ENCODE assay signal across 29 mouse cellular contexts in genomic region chr3:24440621-24441020, GRCm38 (mm10).
DNase-seq lines count a peak whose midpoint lies in the region; ATAC-seq and TF ChIP-seq lines count a peak whose summit lies in the region.
"Had no signal": no experiment of that assay in that cellular context is flagged by ENCODE, and none has a peak within 500 bp of the region (broad histone marks: within the 10 kb centered on the region; RNA-seq: fewer than 3 reads in every experiment).

No protein-coding gene starts in this region.

- ATAC-seq in midbrain, postnatal 0 days (ENCODE audit: low FRiP score), result no peak
- no peak for ATAC-seq in neural tube, embryonic 15.5 days (ENCODE audit: low FRiP score)
- ATAC-seq: forebrain, embryonic 16.5 days; intestine, embryonic 16.5 days; liver, embryonic 12.5 days; liver, postnatal 0 days; Patski had no signal

- H3K9ac ChIP-seq in midbrain, postnatal 0 days (replicated peaks; ENCODE audit: low read length, poor library complexity, severe bottlenecking), result no peak overlapping the region
- H3K9ac ChIP-seq in neural tube, embryonic 15.5 days (replicated peaks), result no peak overlapping the region
- H3K9ac ChIP-seq: embryonic facial prominence, embryonic 13.5 days; hindbrain, embryonic 13.5 days; limb, embryonic 13.5 days; liver, embryonic 12.5 days; liver, postnatal 0 days; midbrain, embryonic 12.5 days; neural tube, embryonic 13.5 days had no signal

- no peaks in the 10 kb centered on the region for H3K36me3 ChIP-seq in midbrain, postnatal 0 days (ENCODE audit: insufficient read depth, low read length)
- H3K36me3 ChIP-seq in midbrain, embryonic 10.5 days, result no peaks in the 10 kb centered on the region
- no peaks in the 10 kb centered on the region for H3K36me3 ChIP-seq in neural tube, embryonic 15.5 days
- H3K36me3 ChIP-seq: embryonic facial prominence, embryonic 13.5 days; heart, embryonic 10.5 days; hindbrain, embryonic 13.5 days; limb, embryonic 13.5 days; liver, embryonic 12.5 days; midbrain, embryonic 12.5 days; neural tube, embryonic 13.5 days had no signal

- H3K4me1 ChIP-seq in midbrain, postnatal 0 days (ENCODE audit: insufficient read depth, low read length), result no peaks in the 10 kb centered on the region
- no peaks in the 10 kb centered on the region for H3K4me1 ChIP-seq in midbrain, embryonic 10.5 days
- H3K4me1 ChIP-seq in neural tube, embryonic 15.5 days, result no peaks in the 10 kb centered on the region
- H3K4me1 ChIP-seq: embryonic facial prominence, embryonic 13.5 days; heart, embryonic 10.5 days; hindbrain, embryonic 13.5 days; limb, embryonic 13.5 days; liver, embryonic 12.5 days; midbrain, embryonic 12.5 days; neural tube, embryonic 13.5 days had no signal

- 88% methylated on average over 6 of the region's 6 CpGs for WGBS in midbrain, postnatal 0 days
- WGBS in midbrain, embryonic 10.5 days, result 87% methylated on average over 6 of the region's 6 CpGs
- 79% methylated on average over 6 of the region's 6 CpGs for WGBS in neural tube, embryonic 15.5 days

- H3K4me3 ChIP-seq in midbrain, postnatal 0 days (ENCODE audit: low read depth, low read length), result no peak overlapping the region
- H3K4me3 ChIP-seq in midbrain, embryonic 10.5 days, result no peak overlapping the region
- no peak overlapping the region for H3K4me3 ChIP-seq in neural tube, embryonic 15.5 days (replicated peaks)
- H3K4me3 ChIP-seq: embryonic facial prominence, embryonic 13.5 days; heart, embryonic 10.5 days; hindbrain, embryonic 13.5 days; limb, embryonic 13.5 days; liver, embryonic 12.5 days; midbrain, embryonic 12.5 days; neural tube, embryonic 13.5 days had no signal

- H3K27me3 ChIP-seq in midbrain, postnatal 0 days (ENCODE audit: insufficient read depth, low read length), result no peaks in the 10 kb centered on the region
- H3K27me3 ChIP-seq in midbrain, embryonic 10.5 days (ENCODE audit: low read depth, poor library complexity, severe bottlenecking), result no peaks in the 10 kb centered on the region
- H3K27me3 ChIP-seq in neural tube, embryonic 15.5 days (replicated peaks), result no peaks in the 10 kb centered on the region
- H3K27me3 ChIP-seq: embryonic facial prominence, embryonic 13.5 days; hindbrain, embryonic 13.5 days; limb, embryonic 13.5 days; liver, embryonic 12.5 days; midbrain, embryonic 12.5 days; neural tube, embryonic 13.5 days; Patski had no signal

- no peak overlapping the region for H3K4me2 ChIP-seq in midbrain, postnatal 0 days (ENCODE audit: low read depth, low read length, poor library complexity, severe bottlenecking)
- H3K4me2 ChIP-seq in neural tube, embryonic 15.5 days, result no peak overlapping the region
- H3K4me2 ChIP-seq: embryonic facial prominence, embryonic 13.5 days; hindbrain, embryonic 13.5 days; limb, embryonic 13.5 days; liver, embryonic 12.5 days; midbrain, embryonic 12.5 days; neural tube, embryonic 13.5 days had no signal

- no peaks in the 10 kb centered on the region for H3K9me3 ChIP-seq in midbrain, postnatal 0 days (ENCODE audit: low read length)
- H3K9me3 ChIP-seq in midbrain, embryonic 10.5 days (replicated peaks), result no peaks in the 10 kb centered on the region
- H3K9me3 ChIP-seq in neural tube, embryonic 15.5 days (replicated peaks), result no peaks in the 10 kb centered on the region
- H3K9me3 ChIP-seq: embryonic facial prominence, embryonic 13.5 days; heart, embryonic 10.5 days; hindbrain, embryonic 13.5 days; limb, embryonic 13.5 days; liver, embryonic 12.5 days; midbrain, embryonic 12.5 days; neural tube, embryonic 13.5 days had no signal

- no peak overlapping the region for H3K27ac ChIP-seq in midbrain, postnatal 0 days (ENCODE audit: low read depth, low read length)
- H3K27ac ChIP-seq in midbrain, embryonic 10.5 days (replicated peaks), result no peak overlapping the region
- no peak overlapping the region for H3K27ac ChIP-seq in neural tube, embryonic 15.5 days (replicated peaks)
- H3K27ac ChIP-seq: embryonic facial prominence, embryonic 13.5 days; heart, embryonic 10.5 days; hindbrain, embryonic 13.5 days; kidney, postnatal 0 days; limb, embryonic 13.5 days; liver, embryonic 12.5 days; midbrain, embryonic 12.5 days; neural tube, embryonic 13.5 days; stomach, postnatal 0 days had no signal

- DNase-seq in frontal cortex, postnatal 36 days (ENCODE audit: low spot score in 2 of 2), result peak; percentile 17 to 43
- DNase-seq in frontal cortex, postnatal 10 days (ENCODE audit: low spot score in 2 of 2), result no peak
- peak; percentile 6 for DNase-seq in midbrain, postnatal 0 days (ENCODE audit: low spot score)
- no peak for DNase-seq in midbrain, embryonic 10.5 days (ENCODE audit: low spot score)
- DNase-seq in fat pad, adult 2 months (ENCODE audit: extremely low read depth, low read depth, low spot score), result peak; percentile 26
- DNase-seq in gastrocnemius, postnatal 14 days, result no peak
- DNase-seq: adrenal gland, postnatal 14 days; cerebellum, adult 18-20 months; cerebellum, postnatal 10 days; heart, postnatal 4 days; kidney, adult 8-10 months; kidney, postnatal 4 days; liver, postnatal 0 days; lung, postnatal 36 days; thymus, adult 2 months; thymus, postnatal 36 days had no signal

- no peak for TF ChIP-seq CTCF in midbrain, postnatal 0 days (IDR thresholded peaks at IDR 0.05)

- intact Hi-C loops in gastrocnemius, postnatal 14 days (cut with DNase I; ENCODE audit: low total_unique reads), result no loop called here

Comparison
In these comparisons a context has a peak if more than half of its experiments do, and no peak if none do; other contexts are left out.
1. DNase-seq: peak in frontal cortex, postnatal 36 days (2 of 2), midbrain, postnatal 0 days (single experiment) and fat pad, adult 2 months (single experiment); none in frontal cortex, postnatal 10 days (0 of 2), midbrain, embryonic 10.5 days (single experiment) and gastrocnemius, postnatal 14 days (single experiment).